Mouse (Mus musculus) adrenal gland, adult 18-20 months (tissue): ENCODE results near the gene Cacng5. TPM values are rescaled to one million over a fixed set of nuclear protein-coding genes. Genes with fewer than 3 reads are reported as not detected.

Source experiments
- DNase-seq, 2 experiments: peaks; one replicate each; pipeline ENCODE4 v3.0.0; 2021 to 2022; ENCODE audit warnings: low spot score in 2 of 2
- long read RNA-seq, 2 experiments: library from polyadenylated mRNA; stranded (forward); transcript quantifications; one replicate each; pipeline ENCODE4 v2.0.0; 2021
- total RNA-seq, 2 experiments: library from RNA; stranded (reverse); gene quantifications; 1 replicate in 1 of 2; 2 replicates in 1 of 2; pipeline ENCODE4 v1.2.3; 2021

Gene Cacng5
- total RNA-seq, result under 1 TPM in 1 of 2 experiments, not detected in 1; 0.10 TPM
- long read RNA-seq, experiment 1, result 0 reads
- long read RNA-seq, experiment 2, partial matches to known transcripts, result 1 of 1 reads
- long read RNA-seq, experiment 2, other reads (novel, unspliced or antisense), result 0 of 1 reads

DNA sequence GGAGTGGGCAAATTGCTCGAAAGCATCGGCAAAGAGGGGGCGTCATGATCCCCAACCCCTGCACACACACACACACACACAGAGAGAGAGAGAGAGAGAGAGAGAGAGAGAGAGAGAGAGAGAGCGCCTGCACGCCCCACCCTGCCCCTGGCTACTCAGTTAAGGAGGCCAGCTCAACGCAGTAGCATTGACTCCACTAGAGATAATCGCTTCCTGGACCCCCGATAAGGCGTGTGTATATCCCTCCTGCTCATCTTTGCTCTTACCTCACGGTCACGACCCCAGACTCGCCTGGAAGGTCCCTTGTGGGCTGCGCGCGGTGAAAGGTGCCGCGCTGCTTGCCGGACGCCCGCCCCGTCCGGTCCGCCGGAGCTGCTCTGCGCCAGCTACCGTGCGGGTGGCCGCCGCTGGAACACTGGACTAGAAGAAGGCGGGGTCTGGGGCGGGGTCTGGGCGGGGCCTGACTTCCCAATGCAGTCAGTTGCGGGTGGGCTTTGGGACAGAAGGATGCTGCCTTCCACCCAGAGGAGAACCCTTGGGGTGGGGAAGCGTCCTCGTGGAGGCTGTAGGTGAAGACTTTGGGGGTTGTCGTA is at the start of gene Cacng5:
TSS of gene Cacng5 (minus strand) at position 422 of the 593 bp plus-strand sequence.
- no peak for DNase-seq

DNA sequence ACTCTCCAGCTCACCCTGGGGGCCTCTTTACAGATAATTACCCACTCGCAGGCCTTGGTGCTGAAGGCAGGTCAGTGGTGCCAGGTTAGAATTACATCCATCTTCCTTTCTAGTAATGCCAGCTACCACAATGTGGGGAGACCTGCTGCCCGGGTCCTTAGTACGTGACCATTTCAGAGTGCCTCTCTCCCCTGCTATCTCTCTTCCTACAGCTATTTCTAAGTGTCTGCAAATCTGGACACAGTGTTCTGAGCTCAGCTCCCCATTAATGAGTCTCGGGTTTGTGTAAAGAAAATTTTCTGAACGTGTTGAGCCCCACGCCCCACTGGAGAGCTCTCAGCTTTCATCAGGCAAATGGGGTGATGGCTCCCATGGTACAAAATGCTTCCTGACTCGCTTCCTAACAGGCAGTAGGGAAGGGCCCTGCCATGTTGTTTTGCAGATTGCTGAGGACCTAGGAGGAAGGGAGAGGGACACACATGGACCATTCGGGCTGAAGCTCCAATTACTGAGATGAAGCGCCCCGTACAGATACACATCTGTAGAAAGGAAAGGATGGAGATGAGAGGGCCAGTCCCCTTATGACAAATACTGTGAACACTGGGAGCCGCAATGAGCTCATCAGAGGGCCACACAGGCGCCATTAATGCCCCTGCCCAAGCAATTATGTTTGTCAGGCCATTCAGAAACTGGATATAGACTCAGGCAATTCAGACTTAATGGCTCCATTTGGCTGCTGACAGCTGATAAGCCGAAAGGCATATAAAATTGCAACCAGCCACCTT is 42.9 kb upstream of the Cacng5 start:
- DNase-seq, result no peak

DNA sequence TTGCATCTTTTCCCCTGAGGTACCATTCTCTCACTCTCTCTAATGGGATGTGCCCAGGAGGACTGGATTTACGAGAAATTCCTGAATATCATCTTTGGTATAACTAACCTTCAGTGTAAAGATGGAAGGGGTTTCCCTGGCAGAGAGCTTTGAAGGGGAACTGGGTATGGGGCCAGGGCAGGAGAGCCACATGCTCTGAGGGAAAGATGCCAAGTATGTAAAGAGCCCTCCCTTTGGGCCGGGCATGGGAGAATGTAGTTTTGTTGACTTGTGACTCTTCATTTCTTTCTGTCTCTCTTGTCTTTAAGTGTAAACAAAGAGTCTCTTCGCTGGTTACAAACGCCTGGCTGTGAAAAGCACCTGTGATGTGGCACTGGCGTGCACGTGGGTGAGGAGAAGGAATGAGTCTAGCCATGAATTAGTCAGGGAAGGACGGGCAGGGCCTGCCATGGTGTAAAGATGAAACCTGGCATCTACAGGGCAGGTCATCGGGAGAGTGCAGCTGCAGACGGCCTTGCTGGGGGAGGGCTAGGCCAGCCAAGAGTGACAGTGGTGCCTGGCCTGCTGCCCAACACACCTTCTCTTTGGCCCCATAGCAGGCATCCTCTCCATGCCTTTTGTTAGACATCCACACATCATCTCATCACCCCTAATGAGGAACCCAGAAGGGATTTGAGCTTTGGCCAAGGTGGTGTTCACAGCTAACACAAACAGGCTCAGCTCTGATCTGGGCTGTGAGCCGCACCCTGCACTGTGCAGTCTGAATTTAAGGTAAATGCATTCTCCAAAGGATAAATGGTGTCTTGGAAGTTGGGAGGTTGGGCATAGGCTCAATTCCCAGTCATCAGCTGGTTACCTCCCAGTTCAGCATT is 40.6 kb upstream of the Cacng5 start:
- DNase-seq, result no peak

DNA sequence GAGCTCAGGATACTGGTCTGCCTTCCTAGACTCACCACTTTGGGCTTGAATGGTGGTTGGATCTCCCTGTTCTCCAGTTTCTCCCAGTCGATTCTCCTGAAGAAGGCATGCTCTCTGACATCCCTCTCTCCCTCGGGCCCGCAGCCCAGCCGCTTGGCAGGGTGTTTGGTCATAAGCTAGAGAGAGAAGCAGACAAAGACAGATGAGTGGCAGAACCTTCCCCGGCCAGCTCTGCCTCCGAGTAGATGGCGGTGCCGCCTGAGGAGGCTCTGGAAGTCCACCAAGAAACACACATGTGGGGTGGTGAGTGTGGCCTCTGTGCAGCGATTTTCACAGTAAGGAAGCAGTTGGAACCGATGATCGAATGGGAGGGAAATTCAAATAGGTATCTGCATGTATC is 36.6 kb upstream of the Cacng5 start:
- DNase-seq, result no peak

DNA sequence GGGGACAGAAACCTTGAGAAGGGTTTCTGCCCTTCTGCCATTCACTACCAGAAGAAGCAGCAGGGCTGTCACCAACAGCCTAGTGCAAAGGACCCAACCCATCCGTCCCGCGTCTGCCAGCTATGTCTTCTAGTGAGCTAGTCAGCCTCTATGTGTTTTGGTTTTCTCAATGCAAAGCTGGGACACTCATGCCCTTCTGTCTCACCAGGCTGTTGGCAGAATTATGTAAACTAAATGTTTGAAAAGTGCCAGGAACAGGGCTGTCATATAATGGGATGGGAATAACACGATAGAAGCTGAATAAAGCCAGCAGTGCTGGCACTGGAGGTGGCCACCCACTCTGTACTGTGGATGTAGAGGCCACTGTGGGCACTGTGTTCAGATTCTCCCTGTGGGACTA is 35.8 kb upstream of the Cacng5 start:
- no peak for DNase-seq

DNA sequence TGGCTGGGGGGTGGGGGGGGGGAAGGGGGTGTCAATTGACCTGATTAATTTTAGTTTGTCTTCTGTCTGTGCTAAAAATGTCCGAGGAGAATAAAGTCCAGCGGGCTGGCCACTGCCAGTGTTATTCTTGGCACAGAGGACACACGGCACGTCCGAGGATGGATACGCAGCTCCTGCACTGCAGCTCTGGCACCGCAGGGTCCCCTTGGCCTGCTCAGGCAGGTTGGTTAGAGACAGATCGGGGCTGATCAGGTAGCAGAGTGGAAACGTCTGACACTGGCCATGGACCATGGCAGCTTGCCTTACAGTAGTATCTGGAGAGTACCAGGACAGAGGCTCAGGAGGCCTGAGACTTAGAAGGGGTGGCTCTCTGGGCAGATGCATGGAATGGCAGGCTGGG is 35.4 kb upstream of the Cacng5 start:
- no peak for DNase-seq

DNA sequence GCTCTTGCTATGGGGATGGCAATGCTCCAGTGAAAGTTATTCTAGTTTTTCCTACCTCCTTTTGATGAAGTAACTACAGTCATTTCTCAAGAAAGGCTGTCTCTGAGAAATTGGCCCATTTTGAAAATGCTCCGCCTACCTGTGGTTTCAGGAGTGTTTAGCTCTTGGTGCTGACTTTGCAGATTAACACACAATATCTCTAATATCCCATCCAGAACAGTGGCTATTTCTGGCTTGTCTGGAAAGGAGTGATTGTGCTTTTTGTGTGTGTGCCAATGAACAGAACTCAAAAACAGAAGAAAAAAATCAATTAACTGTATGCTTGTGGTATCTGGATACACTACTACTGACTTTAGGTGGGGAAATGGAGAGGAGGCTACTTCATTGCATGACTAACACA is 33.1 kb upstream of the Cacng5 start:
- no peak for DNase-seq

DNA sequence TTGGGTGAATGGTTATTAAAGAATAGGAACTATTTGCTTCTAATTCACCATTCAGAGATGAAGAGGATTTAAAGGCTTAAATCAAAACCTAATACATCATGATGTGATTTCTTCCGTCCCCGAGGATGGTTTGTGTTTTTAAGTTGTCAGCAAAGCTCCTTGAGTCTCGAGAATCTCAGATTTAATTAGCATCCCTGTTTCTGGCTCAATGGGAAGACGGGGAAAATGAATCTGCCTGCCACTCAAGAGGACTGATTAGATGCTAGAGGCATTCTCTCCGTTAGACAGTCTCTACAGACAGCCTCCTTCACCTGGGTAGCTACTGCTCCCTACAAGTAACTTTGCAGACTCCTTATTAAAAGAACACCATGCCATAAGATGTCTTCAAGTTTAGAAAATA is 32.0 kb upstream of the Cacng5 start:
- no peak for DNase-seq

DNA sequence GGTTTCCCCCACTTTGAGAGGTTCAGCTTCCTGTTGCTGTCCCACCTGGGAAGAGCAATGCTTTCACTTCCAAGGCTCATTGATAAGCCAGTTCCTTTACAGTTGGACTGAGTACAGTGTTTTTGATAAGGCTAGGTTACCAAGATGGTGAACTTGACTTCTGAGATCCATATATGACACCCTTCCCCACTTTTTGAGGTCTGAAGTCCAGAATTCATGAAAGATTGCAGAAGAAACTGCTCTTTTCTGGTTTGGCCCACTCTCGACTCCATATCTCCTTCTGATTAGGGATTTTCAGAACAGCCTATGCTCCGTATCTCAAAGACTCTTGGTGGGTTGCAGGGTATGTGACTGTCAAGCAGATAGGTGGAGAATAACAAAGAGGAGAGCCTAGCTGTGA is 22.1 kb upstream of the Cacng5 start:
- DNase-seq, result no peak

DNA sequence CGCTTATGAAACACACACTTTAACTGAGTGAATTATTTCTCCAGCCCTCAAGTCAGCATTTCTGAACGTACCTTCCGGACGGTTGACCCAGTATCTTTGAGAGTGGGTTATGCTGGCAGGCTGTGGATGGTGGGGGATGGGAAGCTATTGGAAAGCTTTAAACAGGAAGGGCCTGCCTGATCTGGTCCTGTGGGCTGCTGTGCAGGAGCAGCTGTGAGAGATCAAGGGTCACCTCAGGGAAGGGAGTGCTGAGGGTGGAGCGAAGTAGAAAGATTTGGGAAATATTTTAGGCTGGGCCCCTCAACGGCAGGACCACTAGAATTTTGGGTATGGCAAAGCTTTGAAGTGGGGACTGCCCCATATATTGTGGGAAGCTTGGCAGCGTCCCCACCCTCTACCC is 16.9 kb upstream of the Cacng5 start:
- DNase-seq, result no peak

DNA sequence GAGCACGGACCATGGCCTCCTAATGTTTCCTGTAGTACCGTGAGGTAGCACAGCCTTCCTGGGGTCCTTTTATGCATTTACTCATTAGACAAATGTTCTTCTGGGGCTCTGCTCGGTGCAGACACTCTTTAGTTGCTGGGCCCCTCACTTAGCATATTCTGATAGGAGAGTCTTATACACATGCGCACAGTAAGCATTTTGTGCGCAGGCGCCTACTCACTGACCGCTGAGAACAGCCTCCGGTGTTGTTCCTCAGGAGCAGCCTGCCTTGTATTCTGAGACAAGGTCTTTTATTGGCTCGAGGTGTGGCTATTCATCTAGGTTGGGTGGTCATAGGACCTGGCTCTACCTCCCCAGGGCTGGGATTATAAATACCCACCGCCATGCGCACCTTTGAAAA is 16.4 kb upstream of the Cacng5 start:
- DNase-seq, result no peak

DNA sequence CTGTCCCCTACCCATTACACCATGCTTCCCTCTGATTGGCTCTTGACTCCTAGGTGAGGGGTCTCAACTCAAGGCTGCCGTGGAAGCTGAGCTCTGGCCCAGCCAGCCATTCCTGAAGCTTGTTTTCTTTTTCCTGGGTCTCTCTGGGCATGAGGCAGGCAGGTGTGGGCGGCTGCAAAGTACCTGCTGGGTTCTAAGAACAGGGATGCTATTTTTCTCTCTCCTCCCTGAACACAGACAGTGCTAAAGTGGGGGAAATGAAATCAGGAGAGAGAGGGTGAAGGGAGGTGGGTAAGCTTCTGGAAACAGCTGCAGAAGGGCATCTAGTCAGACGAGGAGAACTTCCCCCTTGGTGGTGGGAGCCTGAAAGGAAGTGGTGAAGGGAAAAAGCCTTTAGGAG is 14.9 kb upstream of the Cacng5 start:
- no peak for DNase-seq

DNA sequence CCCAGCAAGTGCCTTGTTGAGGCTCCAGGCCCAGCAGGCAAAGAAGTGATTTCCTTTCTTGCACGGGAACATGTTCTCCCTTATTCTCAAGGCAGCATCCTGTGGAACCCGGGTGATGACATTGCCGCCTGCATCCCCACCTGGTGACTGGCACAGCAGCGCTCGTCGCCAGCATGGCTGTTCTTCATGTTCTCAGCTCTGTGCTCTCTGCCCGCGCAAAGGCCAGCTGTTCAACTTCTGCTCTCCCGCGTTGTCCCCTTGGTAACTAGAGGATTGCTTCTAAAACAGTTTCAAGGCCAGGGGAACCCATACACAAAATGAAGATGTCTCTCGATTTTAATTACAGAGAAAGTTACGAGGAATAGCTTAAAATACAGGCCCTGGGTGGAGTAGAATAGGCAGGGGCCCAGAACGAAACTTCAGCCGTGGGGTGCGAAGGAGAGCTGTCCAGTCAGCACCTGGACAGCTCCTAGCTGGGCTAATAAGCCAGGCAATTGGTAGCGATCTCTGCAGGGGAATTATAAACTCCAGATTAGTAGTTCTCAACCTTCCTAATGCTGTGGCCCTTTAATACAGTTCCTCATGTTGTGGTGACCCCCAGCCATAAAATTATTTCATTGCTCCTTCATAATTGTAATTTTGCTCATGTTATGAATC is 5.1 kb upstream of the Cacng5 start:
- DNase-seq, result no peak

DNA sequence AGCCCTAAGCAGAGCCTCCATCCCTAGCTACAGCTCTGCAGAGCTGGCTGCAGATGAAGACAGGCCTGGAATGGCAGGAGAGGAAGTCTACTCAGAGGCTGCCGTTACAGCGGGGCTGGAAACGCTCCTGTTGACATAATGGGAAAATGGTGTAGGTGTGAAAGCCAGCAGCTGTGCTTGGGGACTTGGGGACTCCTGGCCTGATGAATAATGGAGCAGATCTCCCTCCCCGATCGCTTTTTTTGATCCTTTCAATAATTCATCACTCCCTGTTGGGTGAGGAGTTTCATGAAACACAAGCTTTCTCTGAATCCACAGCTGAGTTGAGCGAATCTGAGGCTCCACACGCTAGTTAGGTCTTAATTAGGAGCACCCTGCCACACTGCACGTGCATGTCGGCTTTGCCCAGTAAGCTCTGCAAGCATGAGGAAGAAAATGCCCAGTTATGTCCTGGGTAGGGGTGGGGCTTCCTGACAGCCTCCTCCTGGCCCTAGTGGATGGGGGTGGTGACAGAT is 2.9 kb upstream of the Cacng5 start:
- DNase-seq, result no peak

DNA sequence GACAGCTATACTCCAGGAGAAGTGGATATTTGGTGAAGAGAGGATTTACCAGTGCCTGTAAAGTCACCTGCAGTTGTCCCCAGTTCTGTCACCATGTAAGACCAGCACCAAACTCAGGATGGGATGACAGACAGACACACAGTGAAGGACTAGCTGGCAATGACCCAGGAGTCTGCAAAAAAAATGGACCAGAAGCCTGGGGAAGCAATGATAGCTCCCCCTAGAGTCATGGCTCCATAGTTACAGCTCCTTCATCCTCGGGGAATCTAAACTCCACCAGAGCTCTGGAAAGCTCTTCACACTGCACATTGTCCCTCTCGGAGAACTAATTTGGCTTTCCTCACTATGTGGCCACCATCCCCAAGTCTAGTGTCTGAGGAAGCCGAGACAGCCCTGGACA is 1.5 kb downstream of the Cacng5 start:
- DNase-seq, result no peak

DNA sequence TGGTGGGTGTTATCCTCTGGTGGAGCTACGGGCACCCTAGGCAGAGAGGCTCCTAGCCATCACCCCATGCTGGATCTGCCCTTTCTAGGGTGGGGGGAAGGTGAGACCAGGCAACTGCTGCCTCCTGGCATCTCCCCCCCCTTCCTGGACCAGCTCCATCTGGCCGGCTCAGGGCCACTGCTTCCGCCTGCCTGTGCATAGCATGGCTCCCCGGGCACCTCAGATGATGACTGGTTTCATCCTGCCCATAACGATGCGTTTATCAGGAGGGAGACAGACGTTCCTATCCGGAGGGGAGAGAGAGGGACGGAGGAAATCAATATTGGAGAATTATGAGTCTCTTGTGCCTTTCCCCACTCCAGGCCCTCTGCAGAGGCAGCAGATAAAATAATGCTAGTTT is 9.5 kb downstream of the Cacng5 start:
- no peak for DNase-seq

DNA sequence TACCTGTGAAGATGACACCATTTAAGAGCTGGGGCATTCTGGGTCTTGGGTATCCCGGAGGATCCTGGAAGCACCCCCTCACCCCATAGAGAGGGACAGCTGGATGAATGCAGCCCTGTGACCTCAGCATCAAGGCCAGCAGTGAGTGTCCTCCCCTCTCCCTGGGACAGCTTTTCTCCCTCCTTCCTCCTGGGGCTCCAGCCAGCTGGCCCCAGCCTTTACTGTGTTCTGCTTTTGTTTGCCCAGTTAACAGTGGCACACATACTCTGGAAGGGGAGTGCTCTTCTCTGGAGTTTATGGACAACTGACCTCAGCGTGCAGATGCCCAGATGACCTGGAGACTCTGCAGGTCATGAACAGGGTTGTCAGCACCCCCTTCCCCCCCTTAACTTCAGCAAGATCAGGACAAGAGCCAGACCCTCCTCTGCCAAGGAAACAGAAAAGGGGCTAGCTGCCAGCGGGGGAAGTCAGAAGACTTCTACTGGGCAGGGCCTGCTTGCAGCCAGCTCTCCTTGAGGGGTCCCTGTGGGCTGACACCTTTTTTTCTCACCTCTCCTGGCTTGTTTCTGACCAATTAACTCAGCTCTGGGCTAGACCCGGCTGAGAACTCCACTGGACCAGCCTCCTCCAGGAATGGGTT is 10.8 kb downstream of the Cacng5 start:
- DNase-seq, result peak in 1 of 2 experiments; percentile 7

DNA sequence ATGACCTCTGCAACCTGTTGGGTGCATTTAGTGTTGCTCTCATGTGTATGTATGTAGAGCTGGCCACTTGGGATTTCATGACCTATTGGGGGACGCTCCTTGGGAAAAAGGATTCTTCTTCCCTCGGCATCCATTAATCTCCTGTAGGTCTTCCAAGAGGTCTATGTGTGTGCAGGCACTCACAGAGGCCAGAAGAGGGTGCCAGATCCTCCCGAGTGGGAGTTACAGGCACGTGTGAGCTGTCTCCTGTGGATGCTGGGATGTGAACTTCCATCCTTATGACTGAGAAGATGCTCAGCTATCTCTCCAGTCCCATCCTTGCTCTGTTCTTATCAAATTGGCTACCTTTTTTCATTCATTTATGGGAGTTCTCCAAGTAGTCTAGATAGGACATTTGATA is 14.4 kb downstream of the Cacng5 start:
- DNase-seq, result no peak

DNA sequence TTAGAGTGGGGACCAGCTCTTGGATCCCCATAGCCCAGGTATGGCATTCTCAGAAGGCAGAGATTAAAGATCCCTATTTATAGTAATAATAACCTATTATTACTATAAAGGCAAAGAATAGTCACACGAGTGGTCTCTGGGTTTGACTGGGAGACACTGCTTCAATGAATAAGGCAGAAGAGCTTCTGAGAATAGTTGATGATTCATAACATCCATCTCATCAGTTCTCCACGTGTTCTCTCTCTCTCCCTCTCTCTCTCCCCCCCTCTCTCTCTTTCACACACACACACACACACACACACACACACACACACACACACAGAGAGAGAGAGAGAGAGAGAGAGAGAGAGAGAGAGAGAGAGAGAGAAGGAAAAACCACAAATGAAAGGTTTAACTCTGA is 16.2 kb downstream of the Cacng5 start:
- no peak for DNase-seq

DNA sequence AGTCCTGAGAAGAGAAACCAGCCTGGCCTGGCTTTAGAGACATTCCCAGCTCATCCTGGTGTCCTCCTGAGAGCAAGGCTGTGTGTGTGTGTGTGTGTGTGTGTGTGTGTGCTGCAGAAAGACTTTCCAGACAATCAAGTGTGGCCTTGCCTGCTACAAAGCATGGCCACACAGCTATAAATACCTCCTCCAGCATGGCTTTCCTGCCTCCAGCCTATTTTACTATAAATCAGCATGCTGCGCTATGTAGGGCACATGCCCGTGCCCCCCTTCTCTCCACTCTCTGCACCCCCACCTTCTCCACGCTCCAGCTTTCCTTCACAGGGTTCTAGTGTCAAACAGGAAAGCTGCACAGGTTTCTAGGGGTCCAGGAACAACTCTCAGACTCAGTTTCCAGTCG is 19.2 kb downstream of the Cacng5 start:
- DNase-seq, result no peak

DNA sequence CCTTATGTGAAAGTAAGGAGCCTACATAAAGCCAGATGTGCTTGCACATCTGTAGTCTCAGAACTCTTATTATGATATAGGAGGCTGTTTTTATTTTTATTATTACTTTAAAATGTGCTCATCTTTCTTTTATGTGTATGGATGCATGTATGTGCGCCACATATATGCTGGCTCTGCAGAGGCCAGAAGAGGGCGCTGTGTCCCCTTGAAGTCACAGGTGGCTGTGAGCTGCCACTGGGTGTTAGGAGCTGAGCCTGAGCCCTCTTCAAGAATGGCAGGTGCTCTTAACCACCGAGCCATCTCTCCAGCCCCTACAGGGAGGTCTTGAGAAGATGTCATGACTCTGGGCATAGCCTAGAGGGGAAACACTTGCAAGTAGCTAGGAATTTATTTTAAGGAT is 23.5 kb downstream of the Cacng5 start:
- DNase-seq, result no peak
